ENCODE assay signal across 8 mouse cellular contexts in the genomic region with DNA sequence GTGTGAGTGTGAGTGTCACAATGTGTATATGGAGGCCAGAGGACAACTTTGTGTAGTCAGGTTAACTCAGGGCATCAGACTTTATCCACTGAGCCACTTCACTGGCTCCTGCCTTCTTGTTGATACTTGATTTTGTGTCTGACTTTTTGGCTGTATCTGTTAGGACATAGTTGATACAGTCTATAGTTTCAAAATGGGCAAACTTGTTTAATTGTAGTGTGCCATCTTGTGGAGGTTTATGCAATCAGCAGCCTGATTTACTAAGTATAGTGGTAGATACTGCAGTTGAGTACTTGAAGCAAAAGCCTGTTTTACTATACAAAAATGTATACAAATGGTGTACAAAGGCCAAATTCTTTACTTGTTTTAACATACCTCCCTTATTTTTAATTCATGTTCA. TPM values are rescaled to one million over a fixed set of nuclear protein-coding genes. Genes with fewer than 3 reads are reported as not detected.
DNase-seq lines count a peak whose midpoint lies in the region; ATAC-seq lines count a peak whose summit lies in the region.

No protein-coding gene starts in this region.

- no peak overlapping the region for H3K4me3 ChIP-seq in heart, embryonic 11.5 days (ENCODE audit: low read depth, low read length)
- H3K4me3 ChIP-seq in neural tube, embryonic 15.5 days (replicated peaks): no peak overlapping the region
- no peak overlapping the region for H3K4me3 ChIP-seq in forebrain, embryonic 10.5 days

- H3K4me1 ChIP-seq in heart, embryonic 11.5 days (ENCODE audit: control insufficient read depth, insufficient read depth, low read length): no peaks in the 10 kb centered on the region
- no peaks in the 10 kb centered on the region for H3K4me1 ChIP-seq in neural tube, embryonic 15.5 days
- no peaks in the 10 kb centered on the region for H3K4me1 ChIP-seq in forebrain, embryonic 10.5 days

- no peak for ATAC-seq in heart, embryonic 11.5 days (replicated peaks; ENCODE audit: insufficient number of reproducible peaks, low FRiP score, low TSS enrichment)
- peak; percentile 59; the same call in 1 of the 2 replicates for ATAC-seq in neural tube, embryonic 15.5 days (ENCODE audit: low FRiP score)

- H3K27me3 ChIP-seq in heart, embryonic 11.5 days (ENCODE audit: control insufficient read depth, insufficient read depth, low read length): no peaks in the 10 kb centered on the region
- H3K27me3 ChIP-seq in neural tube, embryonic 15.5 days (replicated peaks): no peaks in the 10 kb centered on the region
- H3K27me3 ChIP-seq in splenic B cell, adult 2 months (ENCODE audit: control insufficient read depth, insufficient read depth, low read length, poor library complexity, severe bottlenecking): no peaks in the 10 kb centered on the region
- H3K27me3 ChIP-seq in forebrain, embryonic 10.5 days (ENCODE audit: poor library complexity, severe bottlenecking): no peaks in the 10 kb centered on the region

- H3K9ac ChIP-seq in heart, embryonic 11.5 days (ENCODE audit: low read depth, low read length): no peak overlapping the region
- H3K9ac ChIP-seq in neural tube, embryonic 15.5 days (replicated peaks): no peak overlapping the region

- peak; percentile 52 to 62 for DNase-seq in heart, adult 18-20 months
- DNase-seq in neural tube, embryonic 10.5 days (ENCODE audit: extremely low spot score, low spot score): no peak
- DNase-seq in ZHBTc4 (ENCODE audit: low read depth, low spot score): peak; percentile 52
- DNase-seq in kidney, postnatal 36 days: peak; percentile 51 to 52
- DNase-seq in splenic B cell, adult 2 months (ENCODE audit: low read depth, low spot score): peak; percentile 53
- DNase-seq in forebrain, embryonic 10.5 days (ENCODE audit: extremely low spot score, low spot score): no peak

- no peaks in the 10 kb centered on the region for H3K9me3 ChIP-seq in heart, embryonic 11.5 days (replicated peaks; ENCODE audit: control insufficient read depth, low read length)
- H3K9me3 ChIP-seq in neural tube, embryonic 15.5 days (replicated peaks): no peaks in the 10 kb centered on the region
- no peaks in the 10 kb centered on the region for H3K9me3 ChIP-seq in forebrain, embryonic 10.5 days

- H3K27ac ChIP-seq in heart, embryonic 11.5 days (ENCODE audit: low read depth, low read length): no peak overlapping the region
- H3K27ac ChIP-seq in neural tube, embryonic 15.5 days (replicated peaks): no peak overlapping the region
- no peak overlapping the region for H3K27ac ChIP-seq in forebrain, embryonic 10.5 days

- H3K4me2 ChIP-seq in heart, embryonic 11.5 days: no peak overlapping the region
- no peak overlapping the region for H3K4me2 ChIP-seq in neural tube, embryonic 15.5 days

- H3K36me3 ChIP-seq in heart, embryonic 11.5 days (ENCODE audit: control insufficient read depth, insufficient read depth, low read length): peaks cover 2% of the 10 kb centered on the region; the same call in 1 of the 2 replicates
- peaks cover 10% of the 10 kb centered on the region; the same call in 1 of the 2 replicates for H3K36me3 ChIP-seq in neural tube, embryonic 15.5 days
- H3K36me3 ChIP-seq in splenic B cell, adult 2 months (ENCODE audit: control insufficient read depth, insufficient read depth, low read length, poor library complexity, severe bottlenecking): peaks cover 6% of the 10 kb centered on the region; the same call in 1 of the 2 replicates
- peaks cover 46% of the 10 kb centered on the region for H3K36me3 ChIP-seq in forebrain, embryonic 10.5 days (replicated peaks)

RNA-seq across cellular contexts. Expression of a gene that starts 55.2 kb away (rescaled TPM):
- total RNA-seq in heart, adult 18-20 months (2021): 100 to 1,000 TPM; 174 to 178 TPM
- polyA plus RNA-seq in heart, embryonic 11.5 days (2014; fragmentation: Nextera tagmentation; extraction: Ambion mirVana): 220 and 227 TPM in 2 replicates
- 124 and 146 TPM in 2 replicates for polyA plus RNA-seq in neural tube, embryonic 15.5 days (2015; fragmentation: Nextera tagmentation; extraction: Ambion mirVana)
- 207 TPM in 2 replicates for polyA plus RNA-seq in forebrain, embryonic 10.5 days (2016; fragmentation: Nextera tagmentation; extraction: Ambion mirVana)

Comparison
In these comparisons a context has a peak if more than half of its experiments do, and no peak if none do; other contexts are left out.
1. DNase-seq: peak in heart, adult 18-20 months (2 of 2), ZHBTc4 (single experiment), kidney, postnatal 36 days (2 of 2) and splenic B cell, adult 2 months (single experiment); none in neural tube, embryonic 10.5 days (single experiment) and forebrain, embryonic 10.5 days (single experiment).